Mouse (Mus musculus) frontal cortex, postnatal 14 days (tissue): ENCODE measurements at regions not wholly inside any gene's neighbourhood (a gene's known extent, or its start where the extent isn't known, plus 50 kb on each side); places are given as distances from the start of the nearest gene placed in this dataset.
"Not testable (repeated sequence)": the region's sequence is repeated elsewhere in the genome, so short reads cannot be mapped to it uniquely, and the experiment has no call there.

Experiments
- DNase-seq, 2 experiments: peaks; one replicate each; pipeline ENCODE4 v3.0.0; 2022; ENCODE audit warnings: low spot score in 2 of 2

GRCm38 (mm10) chr14:84157412-84157811 is 286.0 kb upstream of the Pcdh17 start:
- DNase-seq = no peak

GRCm38 (mm10) chr14:84175446-84175845 is 267.9 kb upstream of the Pcdh17 start:
- DNase-seq = peak; percentile 4 to 10

DNA sequence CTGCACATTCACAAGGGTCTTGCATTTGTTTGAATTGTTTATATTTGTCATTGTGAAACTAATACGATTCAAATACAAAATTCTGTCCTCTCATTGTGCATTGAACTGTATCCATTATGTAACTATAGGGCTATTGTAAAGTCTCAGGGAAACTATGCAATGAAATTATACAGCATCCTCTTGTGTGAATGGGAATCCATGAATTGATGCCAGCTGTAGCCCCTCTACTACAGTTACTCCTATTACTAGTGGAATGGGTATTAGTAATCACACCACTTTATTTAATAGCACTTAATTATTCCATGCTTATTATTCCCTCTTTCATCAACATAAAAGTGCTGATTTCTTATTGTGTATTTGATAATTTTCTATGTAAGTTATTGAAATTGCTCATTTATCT is 232.4 kb upstream of the Pcdh17 start:
- no peak for DNase-seq

DNA sequence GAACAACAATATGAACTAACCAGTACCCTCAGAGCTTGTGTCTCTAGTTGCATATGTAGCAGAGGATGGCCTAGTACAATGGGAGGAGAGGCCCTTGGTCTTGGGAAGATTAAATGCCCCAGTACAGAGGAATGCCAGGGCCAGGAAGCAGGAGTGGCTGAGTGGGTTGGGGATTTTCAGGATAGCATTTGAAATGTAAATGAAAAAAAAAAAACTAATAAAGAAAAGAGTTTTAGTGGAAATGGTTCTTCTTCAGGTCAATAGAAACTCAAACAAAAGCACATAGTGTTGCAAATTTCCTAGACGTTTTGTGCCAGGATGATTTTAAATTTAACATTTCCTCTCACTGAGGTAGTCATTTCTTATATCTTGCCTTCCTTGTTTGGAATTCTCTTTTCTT is 220.4 kb upstream of the Pcdh17 start:
- DNase-seq = no peak

DNA sequence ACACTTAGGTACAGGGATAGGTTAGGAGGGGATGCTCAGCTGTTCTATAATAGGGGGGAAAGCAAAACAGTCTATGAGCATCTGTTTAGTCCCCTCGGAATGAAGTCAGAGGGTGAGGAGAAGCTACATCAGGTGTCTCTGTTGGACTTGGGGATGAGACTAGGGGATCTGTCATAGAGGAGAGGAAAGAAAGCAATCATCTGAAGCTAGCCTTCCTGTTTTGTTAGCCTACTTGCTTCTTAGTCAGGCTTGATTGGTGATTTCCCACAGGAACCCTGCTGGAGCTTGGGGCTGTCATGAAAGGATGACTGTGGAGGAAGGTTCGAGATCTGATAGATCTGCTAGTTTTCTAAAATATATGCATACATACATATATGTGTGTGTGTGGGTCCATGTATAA is 219.4 kb upstream of the Pcdh17 start:
- DNase-seq = no peak

DNA sequence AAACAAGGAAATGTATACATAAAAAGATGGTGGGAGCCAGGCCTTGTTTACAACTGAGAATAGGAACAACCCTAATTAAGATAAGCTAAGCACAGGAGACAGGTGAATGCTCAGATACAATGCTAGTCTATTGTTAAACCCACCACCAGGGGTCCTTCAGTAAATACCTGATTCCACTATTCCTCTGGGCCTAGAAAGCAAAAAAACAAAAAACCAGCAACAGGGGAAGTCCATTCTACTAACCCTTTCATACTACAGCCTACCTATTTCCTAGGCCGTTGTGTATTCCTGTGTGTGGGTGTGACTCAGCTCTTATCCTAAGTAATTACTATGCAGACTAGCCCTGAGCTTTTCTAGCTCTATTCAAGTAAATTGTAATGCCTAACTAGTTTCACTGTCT is 195.4 kb upstream of the Pcdh17 start:
- not testable (repeated sequence) for DNase-seq

DNA sequence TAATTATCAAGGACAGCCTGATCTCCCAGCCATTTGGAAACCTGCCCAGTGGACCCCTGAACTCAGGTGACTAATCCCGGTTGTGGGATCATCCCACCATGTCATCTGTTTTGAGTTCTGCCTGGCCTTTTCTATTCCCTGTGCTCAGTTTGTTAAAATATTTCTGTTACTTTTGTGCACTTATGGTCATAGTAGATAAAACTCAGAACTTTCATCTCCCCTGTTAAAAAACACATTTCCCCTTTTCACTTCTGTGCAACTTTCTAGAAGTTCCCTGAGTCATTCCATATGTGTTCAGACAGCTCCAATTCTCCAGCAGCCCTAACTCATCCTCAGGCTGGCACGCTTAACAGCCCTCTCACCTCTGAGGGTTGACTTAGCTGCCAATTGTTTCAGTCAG is 190.8 kb upstream of the Pcdh17 start:
- DNase-seq = no peak

DNA sequence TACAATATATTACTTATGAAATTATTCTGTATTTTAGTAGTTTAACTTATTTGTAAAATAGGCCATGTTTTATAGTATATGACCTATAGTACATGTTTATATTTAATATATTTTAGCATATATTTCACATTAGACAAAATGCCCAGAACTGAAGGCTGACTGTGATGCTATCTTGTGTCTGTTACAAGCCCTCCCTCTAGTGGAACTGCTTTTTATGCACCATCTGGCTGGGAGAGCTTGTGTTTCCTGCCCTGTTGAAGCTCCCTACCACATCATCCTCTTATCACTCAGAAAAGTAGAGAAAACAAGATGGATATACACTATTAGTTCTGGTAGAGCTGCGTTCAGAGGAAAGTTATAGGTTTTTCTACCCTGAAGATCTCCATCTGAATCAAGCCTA is 185.7 kb upstream of the Pcdh17 start:
- DNase-seq = no peak

DNA sequence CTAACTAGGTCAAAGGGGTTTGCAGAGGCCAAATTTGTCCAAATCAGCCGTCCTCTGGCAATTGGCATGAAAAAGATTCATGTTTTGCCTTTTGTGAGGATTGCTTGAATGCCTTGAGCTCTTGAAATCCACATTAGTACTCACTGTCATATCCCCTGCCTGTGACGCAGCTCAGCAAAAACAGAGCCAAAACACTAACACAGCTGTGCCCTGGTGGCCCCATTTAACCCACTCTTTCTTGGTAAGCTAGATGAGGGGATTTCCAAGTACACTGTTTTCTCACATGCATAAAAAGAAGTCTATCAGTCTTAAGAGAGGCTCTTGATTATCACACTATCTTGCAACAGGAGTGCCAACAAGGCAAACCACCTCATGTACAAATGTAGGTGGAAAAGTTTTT is 184.7 kb upstream of the Pcdh17 start:
- DNase-seq = no peak

DNA sequence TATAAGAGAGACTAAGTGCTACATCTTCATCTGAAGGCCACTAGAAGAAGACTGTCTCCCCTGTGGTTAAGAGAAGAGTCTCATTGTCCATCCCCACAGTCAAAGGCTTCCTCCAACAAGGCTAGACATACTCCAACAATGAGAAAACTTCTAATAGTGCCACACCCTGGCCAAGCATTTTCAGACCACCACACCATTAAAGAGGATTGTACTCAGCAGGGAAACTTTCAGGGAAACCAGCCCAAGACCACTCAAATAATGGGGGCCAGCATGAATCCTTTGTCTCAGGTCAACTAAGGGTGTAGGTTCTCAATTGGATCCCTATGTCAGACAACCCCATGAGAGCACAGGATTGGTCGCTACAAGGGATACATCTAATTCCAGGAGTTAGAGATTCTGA is 179.4 kb upstream of the Pcdh17 start:
- no peak for DNase-seq

DNA sequence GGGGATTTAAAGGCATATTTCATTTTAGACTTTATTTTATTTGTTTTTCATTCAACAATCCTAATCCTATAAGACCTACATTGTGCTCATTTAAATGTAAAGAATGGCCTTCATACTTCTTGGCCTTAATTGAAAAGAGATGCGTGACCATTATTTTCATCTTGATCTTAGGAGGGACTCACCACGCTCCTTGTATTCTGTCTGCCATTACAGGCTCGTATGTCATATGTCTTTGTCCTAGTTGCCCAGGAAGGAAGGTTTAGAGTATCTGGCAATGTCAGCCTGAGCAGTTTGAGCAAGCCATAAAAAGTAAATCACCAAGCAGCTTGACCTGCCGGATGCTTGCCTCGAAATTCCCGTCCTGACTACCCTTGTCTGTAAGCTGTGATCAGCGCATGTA is 177.1 kb upstream of the Pcdh17 start:
- DNase-seq = no peak

DNA sequence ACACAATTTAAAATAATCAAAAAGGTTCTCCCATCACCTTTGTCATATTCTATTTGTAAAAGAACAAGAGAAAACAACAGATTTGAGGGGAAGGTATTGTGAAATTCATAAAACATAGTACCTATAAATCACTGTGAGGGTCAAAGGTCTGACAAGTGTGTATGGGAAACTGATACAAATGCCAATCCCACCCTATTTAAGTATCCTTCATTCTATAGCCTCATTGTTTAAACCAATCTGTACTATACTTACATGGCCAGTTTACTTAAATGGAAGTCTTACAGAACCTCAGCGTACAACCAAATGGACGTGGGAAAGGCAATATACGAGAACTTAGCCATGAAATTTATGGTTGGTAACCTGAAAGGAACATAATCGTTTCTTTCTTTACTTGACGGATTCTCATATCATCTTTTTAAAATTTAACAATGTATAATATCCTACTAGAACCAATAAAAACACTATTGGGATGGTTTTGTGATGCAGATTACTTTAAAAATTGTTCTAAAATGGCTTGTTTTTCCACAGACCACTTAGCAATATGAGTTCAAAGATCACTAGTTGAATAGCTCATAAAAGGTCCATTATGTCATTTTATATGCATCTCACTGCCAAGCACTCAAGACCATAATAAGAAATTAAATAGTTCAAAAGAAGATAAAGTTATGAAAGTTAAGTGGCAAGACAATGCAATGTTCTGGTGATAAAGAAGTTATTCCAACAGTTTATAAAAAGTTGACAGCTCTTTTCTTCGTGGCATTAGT is 159.7 kb upstream of the Pcdh17 start:
- DNase-seq = no peak

DNA sequence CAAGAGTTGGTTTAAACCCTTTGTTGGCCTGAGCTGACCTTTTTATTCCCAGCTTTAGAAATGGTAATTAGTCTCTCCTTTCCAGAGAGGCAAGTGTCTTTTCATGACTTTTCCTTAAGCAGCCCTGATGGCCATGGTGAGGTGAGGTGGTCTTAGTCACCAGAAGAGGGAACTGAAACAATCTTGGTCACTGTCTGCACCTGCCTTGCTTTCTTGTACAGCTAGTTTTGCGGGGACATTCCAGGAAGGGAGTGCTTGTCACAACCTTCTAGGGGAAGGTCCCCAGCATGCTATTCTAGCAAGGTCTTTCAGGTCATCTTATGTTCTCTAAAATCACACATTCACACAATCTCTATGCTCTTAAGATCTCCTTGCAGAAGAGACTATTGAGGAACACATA is 122.6 kb upstream of the Pcdh17 start:
- no peak for DNase-seq

- no peak for DNase-seq
Observed at GRCm38 (mm10) chr14:84339604-84340003, 103.8 kb upstream of the Pcdh17 start.
